Mouse (Mus musculus) CH12.LX (cell line): ENCODE measurements around the gene Fbxo31. TPM values are rescaled to one million over a fixed set of nuclear protein-coding genes. Genes with fewer than 3 reads are reported as not detected.

Experiments used
- DNase-seq: peaks from one replicate; pipeline ENCODE4 v3.0.0-alpha.2; 2013; ENCODE audit errors: extremely low read depth
- H3K27ac ChIP-seq: 2 replicates; pipeline ENCODE4 v1.5.1; 2012; ENCODE audit warnings: low read depth, mild to moderate bottlenecking, control low read depth, moderate library complexity; ENCODE audit not compliant: insufficient read depth
- H3K27me3 ChIP-seq: replicated peaks from 2 replicates; pipeline ENCODE3; 2012; ENCODE audit warnings: inconsistent platforms
- H3K36me3 ChIP-seq, 2 experiments: replicated peaks in 1 of 2; 2 replicates each; pipeline versions ENCODE3 to v1.6.1; 2012; ENCODE audit warnings: inconsistent platforms in 1 of 2, low read length in 1 of 2, mild to moderate bottlenecking in 1 of 2, mixed read lengths in 1 of 2, moderate library complexity in 1 of 2; ENCODE audit not compliant: control insufficient read depth in 1 of 2, insufficient read depth in 1 of 2
- H3K4me1 ChIP-seq, 2 experiments: 2 replicates each; pipeline ENCODE4 v1.6.1; 2012; ENCODE audit warnings: inconsistent platforms in 1 of 2, moderate library complexity in 1 of 2; ENCODE audit not compliant: insufficient read depth in 2 of 2, control insufficient read depth in 1 of 2
- H3K4me2 ChIP-seq: 2 replicates; pipeline ENCODE4 v1.6.1; 2012; ENCODE audit warnings: low read depth, mild to moderate bottlenecking, control low read depth; ENCODE audit not compliant: poor library complexity, insufficient read depth, severe bottlenecking
- H3K4me3 ChIP-seq, 3 experiments: fragments of 150-350 bp in 1 of 3; sonication (generic) in 1 of 3; replicated peaks in 1 of 3; 2 replicates each; pipeline versions ENCODE3 to v1.5.1; 2011 to 2012; ENCODE audit warnings: low read depth in 2 of 3, low read length in 2 of 3, mild to moderate bottlenecking in 2 of 3, moderate library complexity in 2 of 3, control low read depth in 1 of 3, improper control_type of control experiment in 1 of 3, inconsistent platforms in 1 of 3, mixed read lengths in 1 of 3; ENCODE audit not compliant: poor library complexity in 1 of 3
- H3K79me2 ChIP-seq: replicated peaks from 2 replicates; pipeline ENCODE4 v1.6.1; 2012; ENCODE audit warnings: mild to moderate bottlenecking, moderate library complexity; ENCODE audit not compliant: control insufficient read depth, poor library complexity, insufficient read depth, severe bottlenecking; ENCODE audit errors: extremely low read depth
- H3K9ac ChIP-seq: 2 replicates; pipeline ENCODE4 v1.6.1; 2012; ENCODE audit warnings: low read depth, mild to moderate bottlenecking, control low read depth, moderate library complexity; ENCODE audit not compliant: insufficient read depth
- H3K9me3 ChIP-seq: replicated peaks from 2 replicates; pipeline ENCODE3; 2012; ENCODE audit warnings: low read length, inconsistent platforms, mixed read lengths
- BHLHE40 ChIP-seq: IDR thresholded peaks from 2 replicates; pipeline ENCODE4 v1.6.1; 2011; ENCODE audit warnings: mild to moderate bottlenecking, low read depth, low read length, improper control_type of control experiment
- CHD1 ChIP-seq: IDR thresholded peaks from 2 replicates; pipeline ENCODE4 v1.6.1; 2012; ENCODE audit warnings: low read depth, low read length, improper control_type of control experiment, inconsistent platforms
- CHD2 ChIP-seq: IDR thresholded peaks from 2 replicates; pipeline ENCODE4 v1.6.1; 2011; ENCODE audit warnings: low read length, improper control_type of control experiment
- CTCF ChIP-seq, 2 experiments: IDR thresholded peaks in 1 of 2; conservative IDR thresholded peaks in 1 of 2; 2 replicates each; pipeline ENCODE4 v1.5.1; 2011 to 2012; ENCODE audit warnings: low read depth in 2 of 2, low read length in 2 of 2, improper control_type of control experiment in 1 of 2, inconsistent platforms in 1 of 2, mild to moderate bottlenecking in 1 of 2, moderate library complexity in 1 of 2
- E2F4 ChIP-seq: IDR thresholded peaks from 2 replicates; pipeline ENCODE4 v1.6.1; 2011; ENCODE audit warnings: low read depth, low read length, improper control_type of control experiment; ENCODE audit not compliant: insufficient replicate concordance
- ELF1 ChIP-seq: IDR thresholded peaks from 2 replicates; pipeline ENCODE4 v1.6.1; 2014; ENCODE audit warnings: low read depth, mild to moderate bottlenecking, inconsistent platforms, low read length, improper control_type of control experiment
- EP300 ChIP-seq: IDR thresholded peaks from 2 replicates; pipeline ENCODE4 v1.6.1; 2011; ENCODE audit warnings: low read length, improper control_type of control experiment
- ETS1 ChIP-seq: conservative IDR thresholded peaks from 2 replicates; pipeline ENCODE4 v1.6.1; 2012; ENCODE audit warnings: low read depth, mild to moderate bottlenecking, inconsistent platforms, low read length, improper control_type of control experiment, moderate library complexity
- GABPA ChIP-seq: IDR thresholded peaks from 2 replicates; pipeline ENCODE4 v1.6.1; 2012; ENCODE audit warnings: low read depth, low read length, improper control_type of control experiment, inconsistent platforms; ENCODE audit not compliant: insufficient replicate concordance
- HCFC1 ChIP-seq: IDR thresholded peaks from 2 replicates; pipeline ENCODE4 v1.6.1; 2012; ENCODE audit warnings: low read depth, mild to moderate bottlenecking, inconsistent platforms, low read length, improper control_type of control experiment
- IRF4 ChIP-seq: IDR thresholded peaks from 2 replicates; pipeline ENCODE4 v1.6.1; 2014; ENCODE audit warnings: low read depth, mild to moderate bottlenecking, inconsistent platforms, low read length, improper control_type of control experiment
- JUN ChIP-seq: IDR thresholded peaks from 2 replicates; pipeline ENCODE4 v1.6.1; 2011; ENCODE audit warnings: low read depth, mild to moderate bottlenecking, low read length, improper control_type of control experiment, moderate library complexity; ENCODE audit not compliant: insufficient read depth
- JUND ChIP-seq: conservative IDR thresholded peaks from 2 replicates; pipeline ENCODE4 v1.6.1; 2011; ENCODE audit warnings: low read depth, low read length, improper control_type of control experiment
- KAT2A ChIP-seq: IDR thresholded peaks from 2 replicates; pipeline ENCODE4 v1.6.1; 2012; ENCODE audit warnings: low read length, improper control_type of control experiment, inconsistent platforms; ENCODE audit not compliant: insufficient replicate concordance
- MAFK ChIP-seq: IDR thresholded peaks from 2 replicates; pipeline ENCODE4 v1.6.1; 2011; ENCODE audit warnings: low read length, improper control_type of control experiment; ENCODE audit not compliant: insufficient replicate concordance
- MAX ChIP-seq: IDR thresholded peaks from 2 replicates; pipeline ENCODE4 v1.6.1; 2011; ENCODE audit warnings: low read length, improper control_type of control experiment
- MAZ ChIP-seq: IDR thresholded peaks from 2 replicates; pipeline ENCODE4 v1.6.1; 2012; ENCODE audit warnings: low read depth, mild to moderate bottlenecking, inconsistent platforms, low read length, improper control_type of control experiment, moderate library complexity
- MEF2A ChIP-seq: IDR thresholded peaks from 2 replicates; pipeline ENCODE4 v1.6.1; 2014; ENCODE audit warnings: low read depth, mild to moderate bottlenecking, inconsistent platforms, low read length, improper control_type of control experiment, borderline replicate concordance
- NELFE ChIP-seq: IDR thresholded peaks from 2 replicates; pipeline ENCODE4 v1.6.1; 2011; ENCODE audit warnings: low read depth, low read length, improper control_type of control experiment
- NRF1 ChIP-seq: IDR thresholded peaks from 2 replicates; pipeline ENCODE4 v1.6.1; 2014; ENCODE audit warnings: low read depth, mild to moderate bottlenecking, inconsistent platforms, low read length, improper control_type of control experiment, moderate library complexity
- POLR2A ChIP-seq: IDR thresholded peaks from 2 replicates; pipeline ENCODE4 v1.6.1; 2011; ENCODE audit warnings: low read depth, mild to moderate bottlenecking, improper control_type of control experiment, low read length
- RAD21 ChIP-seq: IDR thresholded peaks from 2 replicates; pipeline ENCODE4 v1.6.1; 2011; ENCODE audit warnings: low read depth, mild to moderate bottlenecking, low read length, improper control_type of control experiment, moderate library complexity
- SIN3A ChIP-seq: IDR thresholded peaks from 2 replicates; pipeline ENCODE4 v1.6.1; 2012; ENCODE audit warnings: low read length, improper control_type of control experiment, inconsistent platforms
- SMC3 ChIP-seq: IDR thresholded peaks from 2 replicates; pipeline ENCODE4 v1.6.1; 2011; ENCODE audit warnings: low read depth, low read length, improper control_type of control experiment
- TBP ChIP-seq: conservative IDR thresholded peaks from 2 replicates; pipeline ENCODE4 v1.6.1; 2011; ENCODE audit warnings: low read depth, low read length, improper control_type of control experiment
- TCF12 ChIP-seq: IDR thresholded peaks from 2 replicates; pipeline ENCODE4 v1.6.1; 2014; ENCODE audit warnings: low read depth, mild to moderate bottlenecking, inconsistent platforms, low read length, improper control_type of control experiment
- UBTF ChIP-seq: IDR thresholded peaks from 2 replicates; pipeline ENCODE4 v1.6.1; 2012; ENCODE audit warnings: low read depth, mild to moderate bottlenecking, inconsistent platforms, low read length, improper control_type of control experiment, moderate library complexity
- USF1 ChIP-seq: IDR thresholded peaks from 2 replicates; pipeline ENCODE4 v1.6.1; 2014; ENCODE audit warnings: low read depth, mild to moderate bottlenecking, inconsistent platforms, low read length, improper control_type of control experiment
- USF2 ChIP-seq: conservative IDR thresholded peaks from 2 replicates; pipeline ENCODE4 v1.6.1; 2011; ENCODE audit warnings: low read depth, low read length, improper control_type of control experiment
- ZC3H11A ChIP-seq: IDR thresholded peaks from 2 replicates; pipeline ENCODE4 v1.6.1; 2012; ENCODE audit warnings: low read depth, mild to moderate bottlenecking, inconsistent platforms, low read length, improper control_type of control experiment
- ZKSCAN1 ChIP-seq: IDR thresholded peaks from 2 replicates; pipeline ENCODE4 v1.6.1; 2012; ENCODE audit warnings: low read depth, inconsistent platforms, low read length, improper control_type of control experiment, borderline replicate concordance
- ZMIZ1 ChIP-seq: IDR thresholded peaks from 2 replicates; pipeline ENCODE4 v1.6.1; 2012; ENCODE audit warnings: low read depth, mild to moderate bottlenecking, inconsistent platforms, low read length, improper control_type of control experiment
- ZNF384 ChIP-seq: IDR thresholded peaks from 2 replicates; pipeline ENCODE4 v1.6.1; 2012; ENCODE audit warnings: low read depth, low read length, improper control_type of control experiment, inconsistent platforms
- dilution Hi-C: fragments of 300-500 bp; cut with MboI; formaldehyde crosslinking; loops from 2 replicates; pipeline ENCODE4 v1.14.3; 2020; ENCODE audit warnings: low sequenced_read_pairs; ENCODE audit not compliant: extremely low pct_unique_long_range_greater_than_20kb, extremely low pct_ligation_motif_present
- in situ Hi-C: fragments of 300-500 bp; cut with MboI; formaldehyde crosslinking; loops from 3 replicates; pipeline ENCODE4 v1.14.3; 2019; ENCODE audit warnings: low sequenced_read_pairs, low pct_ligation_motif_present, low pct_unique_long_range_greater_than_20kb, mixed read lengths
- polyA plus RNA-seq: library from polyadenylated mRNA; unstranded; fragments of >175 nt; gene quantifications from 2 replicates; pipeline ENCODE4 v1.2.1, GENCODE M21; 2012; ENCODE audit warnings: low read depth; ENCODE audit not compliant: insufficient read length
- total RNA-seq, 2 experiments: library from RNA; depleted of rRNA; stranded (reverse); fragments of 300-350 nt in 1 of 2; fragments of >200 nt in 1 of 2; gene quantifications; 2 replicates each; pipeline ENCODE4 v1.2.3; 2012 to 2014

Gene Fbxo31
- total and polyA plus RNA-seq, 3 experiments, result 13.2 to 24.7 (median 14.2) TPM

DNA sequence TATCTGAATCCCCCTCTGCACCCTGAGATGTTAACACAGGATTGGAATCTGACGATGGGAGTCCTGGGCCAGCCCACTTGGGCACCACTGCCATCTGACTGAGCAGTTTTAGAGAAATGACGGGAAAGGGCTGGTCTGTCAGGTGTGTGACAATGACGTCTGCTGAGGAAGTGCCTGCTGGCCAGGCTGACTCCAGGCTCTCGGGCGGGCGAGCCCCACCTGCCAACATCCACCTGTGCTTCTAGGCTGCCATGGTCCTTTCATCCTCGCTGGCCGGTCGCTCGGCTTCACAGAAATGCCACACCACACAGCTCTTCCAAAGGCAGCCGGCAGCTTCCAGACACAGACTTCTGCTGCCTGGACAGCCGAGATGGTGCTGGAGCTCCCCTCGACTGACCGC, 21.2 kb upstream of the Fbxo31 start:
- in situ Hi-C loops, result loop anchor here (5.0 to 25.0 kb wide), 2 partner anchors 87 to 837 kb away; partner anchors contain the start of genes Cyba and Mvd
- DNase-seq, result no peak

GRCm38 (mm10) chr8:121598892-121599291, 20.3 kb upstream of the Fbxo31 start:
- Histone ChIP-seq H3K79me2 (no peaks in the 10 kb centered on the region), H3K9me3 (no peaks in the 10 kb centered on the region), H3K27me3 (no peaks in the 10 kb centered on the region), H3K27ac (no peak overlapping the region), H3K4me3 (no peak overlapping the region), H3K4me1 (no peaks in the 10 kb centered on the region), H3K4me2 (no peak overlapping the region), H3K36me3 (peaks cover 33 to 50% of the 10 kb centered on the region in 2 experiments), H3K9ac (no peak overlapping the region)
- peak; percentile 74 for DNase-seq
- dilution Hi-C loops, result no loop called here
- in situ Hi-C loops, result loop anchor here (25.0 kb wide), 1 partner anchor 838 kb away; the partner anchor contains the start of genes Cyba and Mvd
- peak; percentile 85 to 90 for TF ChIP-seq CTCF (conservative IDR thresholded peaks at IDR 0.05 in 1 of 2, IDR thresholded peaks at IDR 0.05 in 1 of 2; ENCODE audit: low read depth in 2 of 2, low read length in 2 of 2)
- TF ChIP-seq POLR2A, result no peak
- no peak for TF ChIP-seq HCFC1
- TF ChIP-seq NELFE, result no peak
- TF ChIP-seq E2F4, result no peak
- TF ChIP-seq ZNF384, result no peak
- TF ChIP-seq CHD1, result no peak
- TF ChIP-seq ZC3H11A, result no peak
- TF ChIP-seq ELF1, result no peak
- TF ChIP-seq MAFK, result no peak
- TF ChIP-seq MEF2A, result no peak
- TF ChIP-seq SMC3, result peak; percentile 90
- no peak for TF ChIP-seq USF2
- TF ChIP-seq MAX, result no peak
- TF ChIP-seq EP300, result no peak
- TF ChIP-seq JUN, result no peak
- no peak for TF ChIP-seq UBTF
- no peak for TF ChIP-seq BHLHE40
- TF ChIP-seq CHD2, result no peak
- no peak for TF ChIP-seq USF1
- 0 out of 2 replicates have a peak, but pooled peaks have one; percentile 31 for TF ChIP-seq TCF12
- TF ChIP-seq JUND, result no peak
- no peak for TF ChIP-seq GABPA
- no peak for TF ChIP-seq ZKSCAN1
- no peak for TF ChIP-seq ZMIZ1
- no peak for TF ChIP-seq MAZ
- TF ChIP-seq ETS1, result no peak
- no peak for TF ChIP-seq NRF1
- TF ChIP-seq TBP, result no peak
- TF ChIP-seq RAD21, result peak; percentile 47
- no peak for TF ChIP-seq KAT2A
- 0 out of 2 replicates have a peak, but pooled peaks have one; percentile 20 for TF ChIP-seq IRF4

More for the DNA sequence above, 21.2 kb upstream of the Fbxo31 start:
- dilution Hi-C loops, result no loop called here
- Histone ChIP-seq H3K27ac (no peak overlapping the region), H3K27me3 (peaks cover under 1% of the 10 kb centered on the region), H3K9ac (no peak overlapping the region), H3K4me3 (no peak overlapping the region), H3K4me1 (no peaks in the 10 kb centered on the region), H3K79me2 (no peaks in the 10 kb centered on the region), H3K9me3 (no peaks in the 10 kb centered on the region), H3K36me3 (peaks cover 24 to 41% of the 10 kb centered on the region in 2 experiments), H3K4me2 (no peak overlapping the region)
- TF ChIP-seq USF2 (no peak), MAX (no peak), TCF12 (no peak), SIN3A (no peak)
